Comparison of ENCODE assay signal across 9 mouse cellular contexts in the genomic region with DNA sequence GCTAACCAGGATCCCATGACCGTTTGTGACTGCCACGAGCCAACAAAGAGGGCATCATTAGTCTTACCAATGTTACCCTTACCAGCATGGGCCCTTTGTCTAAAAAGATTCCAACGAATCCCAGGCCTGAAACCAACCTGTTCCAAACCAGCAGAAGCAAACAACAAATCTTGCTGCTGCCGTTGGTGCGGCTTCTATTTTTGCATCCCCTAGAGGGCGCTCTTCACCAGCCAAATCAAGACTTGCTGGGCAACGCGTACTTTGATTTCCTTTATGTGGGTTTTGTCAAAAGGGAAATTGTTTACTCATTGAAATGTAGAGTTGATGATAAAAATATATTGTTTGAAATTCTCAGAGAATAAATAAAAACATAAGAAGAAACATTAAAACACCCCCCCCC. TPM values are rescaled to one million over a fixed set of nuclear protein-coding genes. Genes with fewer than 3 reads are reported as not detected.
A peak's percentile ranks its signal among the peaks of the same experiment; 100 is the strongest.
DNase-seq lines count a peak whose midpoint lies in the region; ATAC-seq and TF ChIP-seq lines count a peak whose summit lies in the region.
"Had no signal": no experiment of that assay in that cellular context is flagged by ENCODE, and none has a peak within 500 bp of the region (broad histone marks: within the 10 kb centered on the region; RNA-seq: fewer than 3 reads in every experiment).

No protein-coding gene starts in this region.

- peak; percentile 86 for TF ChIP-seq CTCF in layer of hippocampus, adult 2 months (conservative IDR thresholded peaks at IDR 0.05)

- 0 out of 2 replicates have a peak, but pooled peaks cover 3% of the 10 kb centered on the region for H3K4me1 ChIP-seq in hindbrain, embryonic 10.5 days (replicated peaks)
- H3K4me1 ChIP-seq in hindbrain, embryonic 12.5 days: peaks cover 2% of the 10 kb centered on the region; the same call in 1 of the 2 replicates

- 30% methylated on average over 8 of the region's 8 CpGs for WGBS in hindbrain, embryonic 10.5 days
- WGBS in hindbrain, embryonic 12.5 days: 27% methylated on average over 8 of the region's 8 CpGs

- no peak overlapping the region for H3K4me2 ChIP-seq in hindbrain, embryonic 12.5 days (replicated peaks)

- H3K9me3 ChIP-seq in hindbrain, embryonic 10.5 days: no peaks in the 10 kb centered on the region
- no peaks in the 10 kb centered on the region for H3K9me3 ChIP-seq in hindbrain, embryonic 12.5 days (replicated peaks)

- peak; percentile 55 for DNase-seq in hindbrain, embryonic 10.5 days (ENCODE audit: low spot score)
- peak; percentile 3 to 8 for DNase-seq in CD8-positive naive resting alpha-beta T cell, adult 2 months (ENCODE audit: low read depth in 2 of 2, low spot score in 2 of 2)
- peak; percentile 33 for DNase-seq in adrenal gland, adult 2 months
- peak; percentile 78 for DNase-seq in embryo, embryonic 10 days (ENCODE audit: low spot score)
- peak; percentile 59 to 79 for DNase-seq in layer of hippocampus, adult 2 months (ENCODE audit: low spot score in 2 of 2)
- DNase-seq in mesoderm, embryonic 11.5 days (ENCODE audit: low read depth, low spot score): peak; percentile 65
- DNase-seq in thymus, postnatal 36 days: peak; percentile 14 to 18

- H3K9ac ChIP-seq in hindbrain, embryonic 12.5 days: no peak overlapping the region

- no peak overlapping the region for H3K27ac ChIP-seq in hindbrain, embryonic 10.5 days
- H3K27ac ChIP-seq in hindbrain, embryonic 12.5 days: no peak overlapping the region
- H3K27ac ChIP-seq in layer of hippocampus, adult 2 months: no peak overlapping the region
- H3K27ac ChIP-seq: macrophage had no signal

- H3K27me3 ChIP-seq in hindbrain, embryonic 10.5 days (ENCODE audit: insufficient read depth, poor library complexity, severe bottlenecking): no peaks in the 10 kb centered on the region
- H3K27me3 ChIP-seq in hindbrain, embryonic 12.5 days: no peaks in the 10 kb centered on the region; the same call in 1 of the 2 replicates

- no peak for ATAC-seq in hindbrain, embryonic 12.5 days (ENCODE audit: low FRiP score)

- no peaks in the 10 kb centered on the region for H3K36me3 ChIP-seq in hindbrain, embryonic 10.5 days
- no peaks in the 10 kb centered on the region for H3K36me3 ChIP-seq in hindbrain, embryonic 12.5 days

- H3K4me3 ChIP-seq in hindbrain, embryonic 10.5 days: no peak overlapping the region
- no peak overlapping the region for H3K4me3 ChIP-seq in hindbrain, embryonic 12.5 days
- no peak overlapping the region for H3K4me3 ChIP-seq in layer of hippocampus, adult 2 months

RNA-seq across cellular contexts. Expression of gene Iqcf6, which starts 25.8 kb away (rescaled TPM):
- polyA plus RNA-seq in hindbrain, embryonic 10.5 days (2016; fragmentation: Nextera tagmentation; extraction: Ambion mirVana): not detected in 2 replicates
- not detected in 2 replicates for polyA plus RNA-seq in hindbrain, embryonic 12.5 days (2016; fragmentation: Nextera tagmentation; extraction: Ambion mirVana)
- total RNA-seq in adrenal gland, adult 2 months (2021): not detected
- not detected in 2 replicates for polyA plus RNA-seq in adrenal gland, adult 2 months (2012; rRNA removed)
- not detected for total RNA-seq in layer of hippocampus, adult 2 months (2021)
- polyA plus RNA-seq: macrophage had no signal

RNA-seq across cellular contexts. Expression of gene Iqcf4, which starts 29.8 kb away (rescaled TPM):
- not detected in 2 replicates for polyA plus RNA-seq in hindbrain, embryonic 10.5 days (2016; fragmentation: Nextera tagmentation; extraction: Ambion mirVana)
- not detected in 2 replicates for polyA plus RNA-seq in hindbrain, embryonic 12.5 days (2016; fragmentation: Nextera tagmentation; extraction: Ambion mirVana)
- total RNA-seq in adrenal gland, adult 2 months (2021): not detected
- not detected in 2 replicates for polyA plus RNA-seq in adrenal gland, adult 2 months (2012; rRNA removed)
- total RNA-seq in layer of hippocampus, adult 2 months (2021): not detected
- polyA plus RNA-seq: macrophage had no signal

RNA-seq across cellular contexts. Expression of gene Iqcf3, which starts 39.1 kb away (rescaled TPM):
- not detected in 2 replicates for polyA plus RNA-seq in hindbrain, embryonic 10.5 days (2016; fragmentation: Nextera tagmentation; extraction: Ambion mirVana)
- not detected in 2 replicates for polyA plus RNA-seq in hindbrain, embryonic 12.5 days (2016; fragmentation: Nextera tagmentation; extraction: Ambion mirVana)
- total RNA-seq in adrenal gland, adult 2 months (2021): not detected
- polyA plus RNA-seq in adrenal gland, adult 2 months (2012; rRNA removed): not detected in 2 replicates
- not detected for total RNA-seq in layer of hippocampus, adult 2 months (2021)
- polyA plus RNA-seq: macrophage had no signal

RNA-seq across cellular contexts. Expression of gene Grm2, which starts 55.3 kb away (rescaled TPM):
- 21.5 and 25.9 TPM in 2 replicates for polyA plus RNA-seq in hindbrain, embryonic 10.5 days (2016; fragmentation: Nextera tagmentation; extraction: Ambion mirVana)
- 4.4 and 4.7 TPM in 2 replicates for polyA plus RNA-seq in hindbrain, embryonic 12.5 days (2016; fragmentation: Nextera tagmentation; extraction: Ambion mirVana)
- total RNA-seq in adrenal gland, adult 2 months (2021): not detected
- not detected in 2 replicates for polyA plus RNA-seq in adrenal gland, adult 2 months (2012; rRNA removed)
- 10 to 100 TPM; 76.8 to 82.2 TPM for total RNA-seq in layer of hippocampus, adult 2 months (2021)
- polyA plus RNA-seq: macrophage had no signal

Comparison
In these comparisons a context has a peak if more than half of its experiments do, and no peak if none do; other contexts are left out.
1. DNase-seq: peak in every context shown above with its lines; median percentile 78 in embryo, embryonic 10 days; 69 in layer of hippocampus, adult 2 months; 65 in mesoderm, embryonic 11.5 days; 55 in hindbrain, embryonic 10.5 days; 33 in adrenal gland, adult 2 months; 16 in thymus, postnatal 36 days; 6 in CD8-positive naive resting alpha-beta T cell, adult 2 months.